Mouse (Mus musculus): ENCODE results near the gene Rab5if. TPM values are rescaled to one million over a fixed set of nuclear protein-coding genes. Genes with fewer than 3 reads are reported as not detected.
"Not testable (repeated sequence)": the region's sequence is repeated elsewhere in the genome, so short reads cannot be mapped to it uniquely, and the experiment has no call there.

The Rab5if gene
- polyA plus RNA-seq, 1 experiment from 2014 or later, result 163 TPM

DNA sequence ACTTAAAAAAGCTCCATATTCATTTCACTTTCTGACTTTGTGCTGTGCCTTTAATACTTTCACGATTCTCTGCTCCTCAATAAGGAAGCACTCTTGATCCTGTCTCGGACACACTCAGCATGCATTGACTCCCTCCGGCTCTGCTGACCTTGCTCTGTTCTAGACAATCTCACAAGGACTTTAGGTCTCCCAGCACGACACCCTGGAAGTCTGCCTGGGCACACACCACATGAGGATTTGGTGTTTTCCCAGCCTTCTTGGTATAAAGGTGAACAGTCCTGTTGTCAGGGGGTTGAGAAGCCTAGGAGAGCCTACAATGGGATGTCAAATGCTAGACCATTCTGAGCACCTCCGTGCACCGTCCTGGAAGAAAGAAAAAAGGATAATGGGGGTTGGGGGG, 29.9 kb downstream of the Rab5if start:
- Histone ChIP-seq H3K27me3 (replicated peaks) (peaks cover 5% of the 10 kb centered on the region; the same call in 1 of the 2 replicates), H3K9me3 (no peaks in the 10 kb centered on the region), H3K9ac (no peak overlapping the region), H3K4me3 (no peak overlapping the region), H3K27ac (replicated peaks) (no peak overlapping the region), H3K4me2 (no peak overlapping the region), H3K36me3 (no peaks in the 10 kb centered on the region), H3K4me1 (peaks cover 2% of the 10 kb centered on the region)
- 63% methylated on average over 6 of the region's 6 CpGs for WGBS
- ATAC-seq (ENCODE audit: extremely low read depth, insufficient number of reproducible peaks, low FRiP score, low TSS enrichment), result no peak

DNA sequence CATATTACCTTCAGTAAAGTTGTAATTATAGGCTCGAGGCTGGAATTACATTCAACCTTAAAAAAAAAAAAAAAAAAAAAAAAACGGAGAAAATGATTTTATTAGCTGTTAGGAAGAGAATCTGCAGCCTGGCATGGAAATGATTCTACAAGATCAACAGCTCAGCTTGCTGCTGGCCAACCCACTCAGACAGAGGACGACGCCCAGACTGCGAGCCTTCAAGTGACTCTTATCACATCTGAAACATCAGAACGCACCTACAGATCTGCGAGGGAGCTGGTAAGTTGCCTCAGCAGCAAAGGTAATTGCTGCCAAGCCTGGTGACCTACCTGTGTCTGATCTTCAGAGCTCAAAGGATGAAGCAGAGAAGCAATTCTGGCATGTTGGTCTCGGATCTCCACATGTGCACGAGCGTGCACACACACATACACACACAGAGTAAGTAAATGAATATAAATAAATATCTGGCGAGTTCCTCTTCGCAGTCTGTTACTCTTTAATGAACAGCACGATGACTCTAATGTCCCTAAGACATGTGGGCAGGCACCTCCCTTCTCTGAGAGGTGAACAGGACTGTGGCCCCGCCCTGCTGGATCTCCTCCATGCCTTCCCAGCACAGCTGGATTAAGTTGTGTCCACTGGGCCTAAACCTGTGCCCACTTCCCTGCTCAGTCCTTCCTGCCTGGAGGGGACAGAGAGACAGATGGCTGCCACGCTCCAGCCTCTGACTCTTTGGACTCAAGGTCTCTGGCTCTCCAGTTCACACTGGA, 31.8 kb downstream of the Rab5if start:
- no peak overlapping the region for H3K27ac ChIP-seq (replicated peaks)
- peaks cover 5% of the 10 kb centered on the region; the same call in 1 of the 2 replicates for H3K27me3 ChIP-seq (replicated peaks)
- no peak for ATAC-seq (ENCODE audit: extremely low read depth, insufficient number of reproducible peaks, low FRiP score, low TSS enrichment)
- H3K4me2 ChIP-seq, result no peak overlapping the region
- peaks cover 11% of the 10 kb centered on the region for H3K4me1 ChIP-seq
- no peak overlapping the region for H3K9ac ChIP-seq
- 69% methylated on average over 15 of the region's 15 CpGs for WGBS
- no peaks in the 10 kb centered on the region for H3K36me3 ChIP-seq
- H3K9me3 ChIP-seq, result no peaks in the 10 kb centered on the region
- no peak overlapping the region for H3K4me3 ChIP-seq

DNA sequence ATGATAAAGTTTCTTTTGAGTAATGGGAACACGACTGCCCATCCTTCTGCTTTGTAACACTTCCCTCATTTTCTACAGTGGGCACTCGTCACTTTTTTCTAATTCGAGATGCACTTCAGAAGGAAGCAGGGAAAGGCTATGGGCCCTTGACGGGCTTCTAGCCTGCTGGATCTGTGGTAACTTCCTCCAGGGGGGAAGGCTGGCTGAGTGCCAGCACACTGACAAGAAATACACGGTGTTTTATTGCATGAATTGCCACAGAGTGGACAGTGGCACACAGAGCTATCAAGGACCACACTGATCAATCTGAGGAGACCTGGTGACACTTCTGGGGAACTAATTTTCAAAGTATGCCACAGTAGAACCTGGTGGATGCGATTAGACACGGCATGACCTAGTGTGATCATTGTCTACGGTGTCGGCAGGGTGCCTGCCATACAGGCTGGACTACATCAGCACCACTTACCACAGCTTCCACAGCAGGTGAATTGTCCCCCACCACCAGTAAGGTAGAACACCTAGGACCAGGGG, 33.5 kb downstream of the Rab5if start:
- no peak overlapping the region for H3K27ac ChIP-seq (replicated peaks)

DNA sequence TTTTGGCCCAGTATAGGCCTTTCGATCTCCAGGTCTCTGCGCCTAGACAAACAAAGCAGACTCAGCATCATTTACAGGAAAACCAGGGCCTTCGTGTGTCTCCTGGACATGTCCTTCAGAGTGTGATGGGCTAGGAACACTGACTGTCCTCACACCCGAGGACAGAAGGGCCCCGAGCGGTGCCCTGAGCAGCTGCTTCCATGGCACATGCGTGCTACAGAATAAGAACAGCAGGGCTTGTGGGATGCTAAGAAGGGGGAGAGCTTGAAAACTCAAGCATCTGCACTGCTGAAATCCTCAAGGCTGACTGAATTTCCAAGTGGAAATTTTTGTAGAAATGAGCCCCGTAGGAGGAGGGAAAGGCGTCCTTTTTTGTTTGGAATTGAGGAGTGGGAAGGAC, 34.1 kb downstream of the Rab5if start:
- Histone ChIP-seq H3K27ac (replicated peaks) (no peak overlapping the region), H3K9ac (no peak overlapping the region), H3K9me3 (no peaks in the 10 kb centered on the region), H3K4me3 (no peak overlapping the region), H3K36me3 (no peaks in the 10 kb centered on the region), H3K4me2 (no peak overlapping the region), H3K4me1 (peaks cover 11% of the 10 kb centered on the region), H3K27me3 (replicated peaks) (peaks cover 5% of the 10 kb centered on the region; the same call in 1 of the 2 replicates)
- WGBS, result 77% methylated on average over 9 of the region's 9 CpGs
- ATAC-seq (ENCODE audit: extremely low read depth, insufficient number of reproducible peaks, low FRiP score, low TSS enrichment), result no peak

More for the DNA sequence above, 33.5 kb downstream of the Rab5if start:
- H3K27me3 ChIP-seq (replicated peaks), result peaks cover 5% of the 10 kb centered on the region; the same call in 1 of the 2 replicates
- WGBS, result 65% methylated on average over 9 of the region's 9 CpGs
- H3K4me3 ChIP-seq, result no peak overlapping the region
- no peaks in the 10 kb centered on the region for H3K36me3 ChIP-seq
- no peak for ATAC-seq (ENCODE audit: extremely low read depth, insufficient number of reproducible peaks, low FRiP score, low TSS enrichment)
- H3K4me1 ChIP-seq, result peaks cover 11% of the 10 kb centered on the region
- no peak overlapping the region for H3K9ac ChIP-seq
- no peaks in the 10 kb centered on the region for H3K9me3 ChIP-seq
- no peak overlapping the region for H3K4me2 ChIP-seq

DNA sequence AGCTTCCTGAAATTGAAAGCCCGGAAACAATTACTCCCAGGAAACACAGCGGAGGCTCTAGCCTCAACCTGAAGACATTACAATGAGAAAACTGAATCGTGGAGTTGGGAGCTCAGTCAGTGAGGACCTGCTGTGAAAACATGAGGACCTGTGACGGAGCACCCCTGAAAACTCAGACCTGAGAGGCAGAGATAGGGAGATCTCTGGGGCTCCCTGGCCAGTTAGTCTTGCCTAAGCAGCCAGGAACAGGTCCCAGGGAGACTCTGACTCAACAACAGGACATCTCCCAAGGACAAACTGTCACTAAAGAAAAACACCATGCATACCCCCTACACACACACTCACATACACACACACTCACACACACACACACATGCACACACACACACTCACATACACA, 35.4 kb downstream of the Rab5if start:
- Histone ChIP-seq H3K27me3 (replicated peaks) (peaks cover 5% of the 10 kb centered on the region; the same call in 1 of the 2 replicates), H3K4me2 (no peak overlapping the region), H3K9me3 (no peaks in the 10 kb centered on the region), H3K27ac (replicated peaks) (no peak overlapping the region), H3K9ac (no peak overlapping the region), H3K4me3 (no peak overlapping the region), H3K36me3 (no peaks in the 10 kb centered on the region), H3K4me1 (peaks cover 11% of the 10 kb centered on the region)
- WGBS, result 41% methylated on average over 4 of the region's 4 CpGs
- ATAC-seq (ENCODE audit: extremely low read depth, insufficient number of reproducible peaks, low FRiP score, low TSS enrichment), result no peak

DNA sequence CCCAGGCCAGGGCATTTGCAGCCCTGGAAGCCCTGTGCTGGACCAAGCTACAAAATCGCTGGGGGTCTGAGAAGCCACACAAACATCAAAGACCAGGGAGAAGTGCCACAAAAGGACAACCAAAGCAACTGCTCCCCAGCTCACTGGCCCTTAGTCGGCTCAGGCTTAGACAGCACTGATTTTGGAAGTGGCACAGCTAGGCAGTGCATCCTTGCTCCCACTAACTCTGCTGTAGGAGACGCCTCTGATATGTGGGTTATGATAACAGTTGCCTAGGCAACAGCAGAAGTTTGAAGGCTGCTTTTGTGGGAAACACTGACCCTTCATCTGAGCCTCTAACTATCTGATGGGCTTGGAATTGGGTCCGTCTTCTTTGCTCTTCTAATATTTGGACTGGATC, 36.3 kb downstream of the Rab5if start:
- H3K9ac ChIP-seq, result no peak overlapping the region
- 44% methylated on average over 4 of the region's 4 CpGs for WGBS
- no peak for ATAC-seq (ENCODE audit: extremely low read depth, insufficient number of reproducible peaks, low FRiP score, low TSS enrichment)

DNA sequence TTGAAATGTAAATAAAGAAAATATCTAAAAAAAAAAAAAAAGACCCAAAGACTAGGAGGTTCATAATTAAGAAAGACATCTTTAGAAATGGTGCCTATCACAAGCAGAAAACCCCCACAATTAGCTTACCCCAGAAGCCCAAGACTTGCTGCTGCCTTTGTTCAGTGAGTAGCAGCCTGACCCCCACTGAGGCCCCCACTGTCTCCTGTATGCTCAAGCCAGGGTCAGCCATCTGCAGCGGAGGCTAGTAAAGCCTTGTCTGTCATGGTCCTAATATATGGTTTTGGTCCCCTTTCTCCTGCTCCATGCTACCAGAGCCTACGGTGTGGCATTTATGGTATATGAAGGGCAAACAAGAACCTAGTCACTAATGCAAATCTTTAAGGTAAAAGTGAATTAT, 38.4 kb downstream of the Rab5if start:
- H3K4me3 ChIP-seq, result no peak overlapping the region
- no peak for ATAC-seq (ENCODE audit: extremely low read depth, insufficient number of reproducible peaks, low FRiP score, low TSS enrichment)
- H3K4me1 ChIP-seq, result peaks cover 15% of the 10 kb centered on the region
- no peaks in the 10 kb centered on the region for H3K36me3 ChIP-seq
- WGBS, result 76% methylated on average over 2 of the region's 2 CpGs
- H3K4me2 ChIP-seq, result no peak overlapping the region
- no peak overlapping the region for H3K9ac ChIP-seq
- H3K27ac ChIP-seq (replicated peaks), result no peak overlapping the region
- H3K9me3 ChIP-seq, result no peaks in the 10 kb centered on the region
- H3K27me3 ChIP-seq (replicated peaks), result peaks cover 5% of the 10 kb centered on the region; the same call in 1 of the 2 replicates

More for the DNA sequence above, 36.3 kb downstream of the Rab5if start:
- Histone ChIP-seq H3K4me1 (peaks cover 11% of the 10 kb centered on the region), H3K27ac (replicated peaks) (no peak overlapping the region), H3K27me3 (replicated peaks) (peaks cover 5% of the 10 kb centered on the region; the same call in 1 of the 2 replicates), H3K36me3 (no peaks in the 10 kb centered on the region), H3K4me2 (no peak overlapping the region), H3K4me3 (no peak overlapping the region), H3K9me3 (no peaks in the 10 kb centered on the region)

DNA sequence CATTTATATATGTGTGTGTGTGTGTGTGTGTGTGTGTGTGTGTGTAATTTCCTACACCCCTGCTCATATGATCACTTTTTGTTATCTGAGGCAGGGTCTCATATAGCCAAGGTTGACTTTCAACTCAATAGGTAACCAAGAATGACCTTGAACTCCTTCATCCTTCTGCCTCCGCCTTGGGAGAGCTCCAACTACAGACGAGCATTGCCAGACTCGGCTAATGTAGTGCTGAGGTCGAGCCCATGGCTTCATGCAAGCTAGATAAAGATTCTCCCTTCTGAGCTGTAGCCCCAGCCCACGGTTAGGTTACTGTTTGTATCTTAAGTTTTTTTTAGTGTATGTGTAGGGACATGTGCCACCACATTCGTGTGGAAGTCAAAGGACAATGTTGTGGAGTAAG, 39.0 kb downstream of the Rab5if start:
- Histone ChIP-seq H3K4me1 (peaks cover 15% of the 10 kb centered on the region), H3K9me3 (no peaks in the 10 kb centered on the region), H3K9ac (no peak overlapping the region), H3K27ac (replicated peaks) (no peak overlapping the region), H3K27me3 (replicated peaks) (peaks cover 5% of the 10 kb centered on the region; the same call in 1 of the 2 replicates), H3K36me3 (no peaks in the 10 kb centered on the region), H3K4me3 (no peak overlapping the region), H3K4me2 (no peak overlapping the region)
- ATAC-seq (ENCODE audit: extremely low read depth, insufficient number of reproducible peaks, low FRiP score, low TSS enrichment), result no peak
- WGBS, result 56% methylated on average over 6 of the region's 6 CpGs

DNA sequence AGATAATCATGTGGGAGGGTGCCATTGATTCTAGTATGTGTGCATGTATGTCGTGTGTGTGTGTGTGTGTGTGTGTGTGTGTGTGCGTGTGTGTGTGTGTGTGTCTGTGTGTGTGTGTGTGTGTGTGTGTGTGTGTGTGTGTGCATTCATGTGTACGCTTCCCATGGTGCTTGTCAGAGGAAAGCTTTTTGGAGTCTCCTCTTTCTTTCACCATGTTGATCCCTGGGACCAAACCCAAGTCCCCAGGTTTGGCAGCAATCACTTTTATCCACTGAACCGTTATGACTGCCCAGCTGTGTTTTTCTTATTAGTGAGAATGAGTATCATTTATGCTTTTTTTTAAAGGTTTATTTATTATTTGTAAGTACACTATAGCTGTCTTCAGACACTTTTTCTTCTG, 39.5 kb downstream of the Rab5if start:
- H3K36me3 ChIP-seq; H3K27ac ChIP-seq (replicated peaks); H3K4me3 ChIP-seq; H3K9ac ChIP-seq; H3K27me3 ChIP-seq (replicated peaks); ATAC-seq (ENCODE audit: extremely low read depth, insufficient number of reproducible peaks, low FRiP score, low TSS enrichment); H3K4me2 ChIP-seq; H3K9me3 ChIP-seq: not testable (repeated sequence)
- WGBS, result 81% methylated on average over 3 of the region's 4 CpGs
- H3K4me1 ChIP-seq, result peaks cover 15% of the 10 kb centered on the region

DNA sequence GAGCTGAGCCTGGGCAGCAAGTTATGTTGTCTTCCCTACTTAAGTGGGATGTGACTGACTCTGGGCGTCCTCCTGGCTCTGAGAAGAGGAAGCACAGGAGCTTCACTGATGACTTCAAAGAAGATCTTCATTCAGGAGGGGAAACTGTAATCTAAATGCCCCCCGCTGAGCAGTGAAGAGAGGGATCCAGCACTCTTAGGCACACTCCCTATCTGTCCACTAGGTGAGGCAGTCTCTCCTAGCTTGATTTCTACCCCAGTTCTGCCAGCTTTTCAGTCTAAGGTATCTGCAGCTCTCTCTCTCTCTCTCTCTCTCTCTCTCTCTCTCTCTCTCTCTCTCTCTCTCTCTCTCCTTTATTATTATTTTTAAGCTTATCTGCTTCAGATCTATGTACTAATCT, 40.4 kb downstream of the Rab5if start:
- Histone ChIP-seq H3K27me3 (replicated peaks) (no peaks in the 10 kb centered on the region), H3K27ac (replicated peaks) (no peak overlapping the region), H3K9me3 (no peaks in the 10 kb centered on the region), H3K4me1 (peaks cover 8% of the 10 kb centered on the region), H3K4me2 (no peak overlapping the region), H3K4me3 (no peak overlapping the region), H3K9ac (no peak overlapping the region), H3K36me3 (no peaks in the 10 kb centered on the region)
- ATAC-seq (ENCODE audit: extremely low read depth, insufficient number of reproducible peaks, low FRiP score, low TSS enrichment), result no peak
- WGBS, result 31% methylated on average over 2 of the region's 2 CpGs

DNA sequence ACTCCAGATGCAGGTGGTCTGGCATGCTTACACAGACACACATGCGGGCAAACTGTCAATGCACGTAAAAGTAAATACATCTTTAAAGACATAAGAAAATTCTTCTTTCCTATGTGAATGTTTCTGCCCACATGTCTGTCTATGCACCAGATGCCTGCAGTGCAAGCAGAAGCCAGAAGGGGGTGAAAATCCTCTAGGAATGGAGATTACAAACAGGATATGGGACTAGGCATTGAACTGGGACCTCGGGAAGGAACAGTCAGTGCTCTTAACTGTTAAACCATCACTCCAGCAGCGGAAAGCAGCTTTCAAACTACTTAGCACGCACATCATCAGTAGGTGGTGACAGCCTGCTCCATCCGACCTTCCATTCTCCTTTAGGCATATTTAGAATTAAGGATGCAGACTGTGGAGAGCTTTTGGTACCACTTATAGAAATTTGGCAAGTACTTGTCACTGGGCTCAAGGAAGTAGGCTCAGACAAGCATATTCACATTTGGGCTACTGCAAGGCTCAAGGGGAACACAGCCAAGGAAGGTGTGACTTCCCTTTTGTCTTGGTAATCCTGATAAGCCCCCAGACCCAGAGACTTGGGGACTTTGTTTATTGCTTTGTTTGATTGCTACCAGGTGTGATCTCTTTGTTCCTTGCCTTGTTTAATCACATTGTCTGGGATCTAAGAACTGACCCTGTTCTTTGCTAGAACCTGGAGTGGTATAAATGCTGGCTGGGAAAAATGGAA, 42.2 kb downstream of the Rab5if start:
- 20% methylated on average over 6 of the region's 6 CpGs for WGBS
- no peak overlapping the region for H3K4me2 ChIP-seq
- no peak overlapping the region for H3K9ac ChIP-seq
- no peak for ATAC-seq (ENCODE audit: extremely low read depth, insufficient number of reproducible peaks, low FRiP score, low TSS enrichment)
- no peak overlapping the region for H3K4me3 ChIP-seq
- H3K36me3 ChIP-seq, result no peaks in the 10 kb centered on the region
- peaks cover 4% of the 10 kb centered on the region; the same call in 1 of the 2 replicates for H3K4me1 ChIP-seq
- H3K9me3 ChIP-seq, result no peaks in the 10 kb centered on the region
- H3K27me3 ChIP-seq (replicated peaks), result no peaks in the 10 kb centered on the region
- no peak overlapping the region for H3K27ac ChIP-seq (replicated peaks)

Data from heart, embryonic 13.5 days (tissue).